Mouse (Mus musculus): ENCODE results near the gene Gm42688.

- no peak for TF ChIP-seq CTCF (IDR thresholded peaks at IDR 0.05; ENCODE audit: low read depth)
- TF ChIP-seq EP300 (IDR thresholded peaks at IDR 0.05; ENCODE audit: low read depth), result no peak
Measured at GRCm38 (mm10) chr6:83057790-83058189, 43.6 kb upstream of the Gm42688 start, which contains the start of gene Dqx1.

All from liver, embryonic 14.5 days (tissue).